Mouse (Mus musculus) brain, embryonic 14.5 days (tissue): ENCODE data around the gene Jsrp1.

Experiments used
- CTCF ChIP-seq: fragments of 200-500 bp; IDR thresholded peaks from 2 replicates; pipeline ENCODE4 v1.5.1; 2012; ENCODE audit warnings: inconsistent platforms, mild to moderate bottlenecking, moderate library complexity, borderline replicate concordance; ENCODE audit not compliant: insufficient read depth, insufficient read length; ENCODE audit errors: extremely low read depth
- POLR2A ChIP-seq: fragments of 200-500 bp; IDR thresholded peaks from 2 replicates; pipeline ENCODE4 v1.6.1; 2012; ENCODE audit warnings: mild to moderate bottlenecking, inconsistent platforms, borderline replicate concordance; ENCODE audit not compliant: poor library complexity, insufficient read depth, insufficient read length, severe bottlenecking; ENCODE audit errors: extremely low read depth

GRCm38 (mm10) chr10:80857386-80857785, 44.1 kb upstream of the Jsrp1 start:
- TF ChIP-seq CTCF, result no peak
- no peak for TF ChIP-seq POLR2A
